ENCODE assay signal across 9 mouse cellular contexts in the genomic region with DNA sequence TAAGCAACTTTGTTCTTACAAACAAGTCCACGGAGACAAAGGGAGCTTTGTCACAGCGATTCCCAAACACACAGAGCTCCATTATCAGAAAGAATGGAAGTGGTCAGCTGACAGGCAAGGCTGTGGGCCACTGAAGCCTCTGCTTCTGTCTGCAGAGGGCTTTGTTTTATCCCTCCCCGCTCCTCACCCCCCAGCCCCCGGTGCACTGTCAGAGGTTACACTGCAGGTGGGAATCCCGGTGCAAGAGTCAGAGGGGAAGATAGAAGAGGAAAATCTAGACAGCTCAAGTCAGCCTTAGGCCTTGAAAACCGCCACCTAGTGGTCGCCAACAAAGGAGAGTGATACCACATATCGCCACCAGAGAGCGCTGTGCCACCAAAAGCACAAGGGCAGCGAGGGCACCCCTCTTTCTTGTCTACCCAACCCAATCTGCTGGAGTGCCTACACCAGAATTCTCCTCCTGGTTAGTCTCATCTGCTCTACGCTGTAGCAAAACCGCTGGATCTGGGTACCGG. TPM values are rescaled to one million over a fixed set of nuclear protein-coding genes. Genes with fewer than 3 reads are reported as not detected.
A peak's percentile ranks its signal among the peaks of the same experiment; 100 is the strongest.
DNase-seq lines count a peak whose midpoint lies in the region; ATAC-seq and TF ChIP-seq lines count a peak whose summit lies in the region.
"Had no signal": no experiment of that assay in that cellular context is flagged by ENCODE, and none has a peak within 500 bp of the region (broad histone marks: within the 10 kb centered on the region; RNA-seq: fewer than 3 reads in every experiment).

No protein-coding gene starts in this region.

- H3K9me3 ChIP-seq in forebrain, embryonic 12.5 days: no peaks in the 10 kb centered on the region
- H3K9me3 ChIP-seq in lung, embryonic 14.5 days (ENCODE audit: low read depth, low read length): no peaks in the 10 kb centered on the region
- H3K9me3 ChIP-seq: liver, embryonic 15.5 days had no signal

- peak overlapping the region; percentile 27; the same call in 1 of the 2 replicates for H3K4me2 ChIP-seq in forebrain, embryonic 12.5 days
- no peak overlapping the region for H3K4me2 ChIP-seq in lung, embryonic 14.5 days
- H3K4me2 ChIP-seq: liver, embryonic 15.5 days had no signal

- peak; percentile 81 for ATAC-seq in forebrain, embryonic 12.5 days (ENCODE audit: low FRiP score)
- ATAC-seq in lung, embryonic 14.5 days (ENCODE audit: insufficient read depth): peak; percentile 71; the same call in 1 of the 2 replicates
- peak; percentile 88 for ATAC-seq in neutrophil, adult 5-6 weeks (ENCODE audit: extremely low read depth, insufficient number of reproducible peaks, low FRiP score, poor library complexity, severe bottlenecking)

- peak; percentile 89 for DNase-seq in ES-CJ7 (ENCODE audit: low read depth, low spot score)
- peak; percentile 68 for DNase-seq in c-Kit-positive CD71-positive TER-119-positive erythroid progenitor cells, embryonic 14.5 days (ENCODE audit: low spot score)
- DNase-seq in heart, postnatal 25 days (ENCODE audit: low spot score): peak; percentile 61
- peak; percentile 89 to 95 for DNase-seq in layer of hippocampus, adult 2 months (ENCODE audit: low spot score in 2 of 2)
- peak; percentile 88 for DNase-seq in lung, embryonic 14.5 days
- DNase-seq in testis, postnatal 10 days (ENCODE audit: low spot score): peak; percentile 90

- peak overlapping the region; percentile 78 for H3K27ac ChIP-seq in forebrain, embryonic 12.5 days
- peak overlapping the region; percentile 89 for H3K27ac ChIP-seq in layer of hippocampus, adult 2 months
- no peak overlapping the region for H3K27ac ChIP-seq in lung, embryonic 14.5 days (ENCODE audit: low read depth)
- H3K27ac ChIP-seq: liver, embryonic 15.5 days had no signal

- H3K27me3 ChIP-seq in forebrain, embryonic 12.5 days: 0 out of 2 replicates have a peak, but pooled peaks cover 3% of the 10 kb centered on the region
- H3K27me3 ChIP-seq in lung, embryonic 14.5 days (ENCODE audit: insufficient read depth, low read length): no peaks in the 10 kb centered on the region
- H3K27me3 ChIP-seq: liver, embryonic 15.5 days had no signal

- WGBS in forebrain, embryonic 12.5 days: 4% methylated on average over 13 of the region's 13 CpGs
- 14% methylated on average over 13 of the region's 13 CpGs for WGBS in lung, embryonic 14.5 days

- TF ChIP-seq CTCF in layer of hippocampus, adult 2 months (conservative IDR thresholded peaks at IDR 0.05): peak; percentile 91
- TF ChIP-seq CTCF in lung, embryonic 14.5 days (IDR thresholded peaks at IDR 0.05; ENCODE audit: low read depth): peak; percentile 100

- peaks cover 20% of the 10 kb centered on the region for H3K4me1 ChIP-seq in forebrain, embryonic 12.5 days
- no peaks in the 10 kb centered on the region for H3K4me1 ChIP-seq in lung, embryonic 14.5 days (ENCODE audit: insufficient read depth)
- H3K4me1 ChIP-seq: liver, embryonic 15.5 days had no signal

- H3K4me3 ChIP-seq in forebrain, embryonic 12.5 days (replicated peaks): no peak overlapping the region
- no peak overlapping the region for H3K4me3 ChIP-seq in layer of hippocampus, adult 2 months
- no peak overlapping the region for H3K4me3 ChIP-seq in lung, embryonic 14.5 days (ENCODE audit: low read depth, low read length)
- H3K4me3 ChIP-seq: liver, embryonic 15.5 days had no signal

- intact Hi-C loops in heart, postnatal 25 days (cut with DNase I): loop anchor here (1.0 to 10.0 kb wide), 4 partner anchors 35 to 153 kb away; partner anchors contain the start of gene Inf2

- H3K9ac ChIP-seq in forebrain, embryonic 12.5 days: no peak overlapping the region
- no peak overlapping the region for H3K9ac ChIP-seq in lung, embryonic 14.5 days
- H3K9ac ChIP-seq: liver, embryonic 15.5 days had no signal

- H3K36me3 ChIP-seq in forebrain, embryonic 12.5 days (replicated peaks): no peaks in the 10 kb centered on the region
- H3K36me3 ChIP-seq in lung, embryonic 14.5 days (ENCODE audit: insufficient read depth): no peaks in the 10 kb centered on the region
- H3K36me3 ChIP-seq: liver, embryonic 15.5 days had no signal

RNA-seq across cellular contexts. Expression of gene Tmem179, which starts 35.4 kb away (rescaled TPM):
- polyA plus RNA-seq in forebrain, embryonic 12.5 days (2016; fragmentation: Nextera tagmentation; extraction: Ambion mirVana): 10.7 and 11.5 TPM in 2 replicates
- not detected for total RNA-seq in heart, postnatal 25 days (2021)
- 100 to 1,000 TPM; 116 to 121 TPM for total RNA-seq in layer of hippocampus, adult 2 months (2021)
- polyA plus RNA-seq in lung, embryonic 14.5 days (2014; fragmentation: Nextera tagmentation; extraction: Ambion mirVana): 0.12 and 0.32 TPM in 2 replicates
- not detected in 2 replicates for total RNA-seq in neutrophil, adult 5-6 weeks (2017)

RNA-seq across cellular contexts. Expression of gene Inf2, which starts 36.7 kb away (rescaled TPM):
- 0.70 and 1.3 TPM in 2 replicates for polyA plus RNA-seq in forebrain, embryonic 12.5 days (2016; fragmentation: Nextera tagmentation; extraction: Ambion mirVana)
- 10 to 100 TPM; 15.8 to 20.0 TPM for total RNA-seq in heart, postnatal 25 days (2021)
- total RNA-seq in layer of hippocampus, adult 2 months (2021): 100 to 1,000 TPM; 131 to 138 TPM
- polyA plus RNA-seq in lung, embryonic 14.5 days (2014; fragmentation: Nextera tagmentation; extraction: Ambion mirVana): 4.5 and 5.2 TPM in 2 replicates
- total RNA-seq in neutrophil, adult 5-6 weeks (2017): 5.8 and 6.5 TPM in 2 replicates

Comparison
In these comparisons a context has a peak if more than half of its experiments do, and no peak if none do; other contexts are left out.
1. RNA of gene Tmem179, which starts 35.4 kb away (total RNA-seq): 116 to 121 TPM in layer of hippocampus, adult 2 months; not detected in heart, postnatal 25 days and not detected in neutrophil, adult 5-6 weeks; every median in the first group is over 100 times any median in the second.
2. RNA of gene Inf2, which starts 36.7 kb away (total RNA-seq): 131 to 138 TPM in layer of hippocampus, adult 2 months; 15.8 to 20.0 TPM in heart, postnatal 25 days and 5.8 to 6.5 TPM in neutrophil, adult 5-6 weeks; every median in the first group is over 4 times any median in the second.
3. Peak in every context shown above with its lines, with median percentiles within 50 percentile points of each other: DNase-seq and ATAC-seq.